Mouse (Mus musculus): ENCODE results near the gene Haus7. TPM values are rescaled to one million over a fixed set of nuclear protein-coding genes. Genes with fewer than 3 reads are reported as not detected.
A peak's percentile ranks its signal among the peaks of the same experiment; 100 is the strongest.
"Not testable (repeated sequence)": the region's sequence is repeated elsewhere in the genome, so short reads cannot be mapped to it uniquely, and the experiment has no call there.

Gene Haus7
- polyA plus RNA-seq, 1 experiment: 4.9 TPM

GRCm38 (mm10) chrX:73412767-73413166 lies 46.1 kb downstream of the Haus7 start:
- Histone ChIP-seq H3K27me3 (replicated peaks) (peaks cover 34% of the 10 kb centered on the region), H3K4me1 (peaks cover 9% of the 10 kb centered on the region; the same call in 1 of the 2 replicates), H3K4me3 (replicated peaks) (no peak overlapping the region), H3K36me3 (replicated peaks; ENCODE audit: low read length) (no peaks in the 10 kb centered on the region), H3K9me3 (peaks cover 9% of the 10 kb centered on the region)
- no peak for TF ChIP-seq GATA1 (IDR thresholded peaks at IDR 0.05; ENCODE audit: borderline replicate concordance, low read length)
- TF ChIP-seq FLI1 (IDR thresholded peaks at IDR 0.05; ENCODE audit: low read length): no peak

- Histone ChIP-seq H3K4me3 (replicated peaks) (peak within 1 kb of the TSS; percentile 84), H3K36me3 (replicated peaks; ENCODE audit: low read length) (no peaks in the 10 kb centered on the region), H3K27me3 (replicated peaks) (peaks cover 32% of the 10 kb centered on the region), H3K9me3 (peaks cover 23% of the 10 kb centered on the region), H3K4me1 (peaks cover 9% of the 10 kb centered on the region; the same call in 1 of the 2 replicates)
- TF ChIP-seq GATA1 (IDR thresholded peaks at IDR 0.05; ENCODE audit: borderline replicate concordance, low read length) (no peak), FLI1 (IDR thresholded peaks at IDR 0.05; ENCODE audit: low read length) (no peak)
These were observed 47.8 kb downstream of the Haus7 start, which contains the start of gene Zfp92 for GRCm38 (mm10) chrX:73410880-73411517. Zfp92 (plus strand) TSS chrX:73411096.

GRCm38 (mm10) chrX:73401616-73402015 lies 57.2 kb downstream of the Haus7 start:
- TF ChIP-seq FLI1 (IDR thresholded peaks at IDR 0.05; ENCODE audit: low read length) (no peak), GATA1 (IDR thresholded peaks at IDR 0.05; ENCODE audit: borderline replicate concordance, low read length) (no peak)
- Histone ChIP-seq H3K27me3 (replicated peaks) (peaks cover 17% of the 10 kb centered on the region), H3K4me1 (peaks cover under 1% of the 10 kb centered on the region; the same call in 1 of the 2 replicates), H3K9me3 (peaks cover 22% of the 10 kb centered on the region), H3K36me3 (replicated peaks; ENCODE audit: low read length) (no peaks in the 10 kb centered on the region), H3K4me3 (replicated peaks) (no peak overlapping the region)

- TF ChIP-seq GATA1 (IDR thresholded peaks at IDR 0.05; ENCODE audit: borderline replicate concordance, low read length): no peak
- no peak for TF ChIP-seq FLI1 (IDR thresholded peaks at IDR 0.05; ENCODE audit: low read length)
- Histone ChIP-seq H3K4me3 (replicated peaks) (no peak overlapping the region), H3K9me3 (peaks cover 16% of the 10 kb centered on the region)
These were observed 57.9 kb downstream of the Haus7 start for GRCm38 (mm10) chrX:73400951-73401350.

GRCm38 (mm10) chrX:73398636-73399035 lies 60.2 kb downstream of the Haus7 start, which contains the start of gene Gm18336:
Gm18336 (minus strand) TSS chrX:73398736.
- H3K9me3 ChIP-seq: peaks cover 13% of the 10 kb centered on the region
- not testable (repeated sequence) for H3K36me3 ChIP-seq (replicated peaks; ENCODE audit: low read length); H3K4me3 ChIP-seq (replicated peaks); H3K4me1 ChIP-seq
- H3K27me3 ChIP-seq (replicated peaks): peaks cover 39% of the 10 kb centered on the region

More at GRCm38 (mm10) chrX:73400951-73401350, 57.9 kb downstream of the Haus7 start:
- Histone ChIP-seq H3K27me3 (replicated peaks) (peaks cover 22% of the 10 kb centered on the region), H3K4me1 (peaks cover 3% of the 10 kb centered on the region; the same call in 1 of the 2 replicates), H3K36me3 (replicated peaks; ENCODE audit: low read length) (no peaks in the 10 kb centered on the region)

GRCm38 (mm10) chrX:73396446-73396845 lies 62.4 kb downstream of the Haus7 start:
- H3K36me3 ChIP-seq (replicated peaks; ENCODE audit: low read length): no peaks in the 10 kb centered on the region
- H3K27me3 ChIP-seq (replicated peaks): peaks cover 54% of the 10 kb centered on the region
- peaks cover 11% of the 10 kb centered on the region for H3K9me3 ChIP-seq
- TF ChIP-seq FLI1 (IDR thresholded peaks at IDR 0.05; ENCODE audit: low read length) (no peak), GATA1 (IDR thresholded peaks at IDR 0.05; ENCODE audit: borderline replicate concordance, low read length) (no peak)
- peaks cover 3% of the 10 kb centered on the region; the same call in 1 of the 2 replicates for H3K4me1 ChIP-seq
- no peak overlapping the region for H3K4me3 ChIP-seq (replicated peaks)

GRCm38 (mm10) chrX:73391481-73391880 lies 67.4 kb downstream of the Haus7 start:
- Histone ChIP-seq H3K4me1 (peaks cover 2% of the 10 kb centered on the region; the same call in 1 of the 2 replicates), H3K27me3 (replicated peaks) (peaks cover 39% of the 10 kb centered on the region), H3K4me3 (replicated peaks) (no peak overlapping the region), H3K9me3 (peaks cover 3% of the 10 kb centered on the region; the same call in 1 of the 2 replicates), H3K36me3 (replicated peaks; ENCODE audit: low read length) (no peaks in the 10 kb centered on the region)
- TF ChIP-seq GATA1 (IDR thresholded peaks at IDR 0.05; ENCODE audit: borderline replicate concordance, low read length) (no peak), FLI1 (IDR thresholded peaks at IDR 0.05; ENCODE audit: low read length) (no peak)

Other genes starting within 250 kb of the Haus7 start
- 0.91 TPM in 1 of 2 replicates, not detected in the other for gene Xlr4b, start 244.7 kb downstream of the Haus7 start, polyA plus RNA-seq (2012; ENCODE audit: insufficient read depth, low replicate concordance)
- 18.9 and 42.4 TPM in 2 replicates for gene F8a, start 230.8 kb downstream of the Haus7 start, polyA plus RNA-seq (2012; ENCODE audit: insufficient read depth, low replicate concordance)
- 2.7 TPM in 1 of 2 replicates, not detected in the other for gene Xlr4c, start 215.9 kb downstream of the Haus7 start, polyA plus RNA-seq (2012; ENCODE audit: insufficient read depth, low replicate concordance)
- not detected in 2 replicates for gene Xlr3c, start 193.7 kb downstream of the Haus7 start, polyA plus RNA-seq (2012; ENCODE audit: insufficient read depth, low replicate concordance)
- gene Xlr5a, start 166.1 kb downstream of the Haus7 start, polyA plus RNA-seq (2012; ENCODE audit: insufficient read depth, low replicate concordance): not detected in 2 replicates
- gene Xlr5c, start 166.1 kb downstream of the Haus7 start, polyA plus RNA-seq (2012; ENCODE audit: insufficient read depth, low replicate concordance): not detected in 2 replicates
- not detected in 2 replicates for gene Gm45015, start 122.2 kb downstream of the Haus7 start, polyA plus RNA-seq (2012; ENCODE audit: insufficient read depth, low replicate concordance)
- gene Zfp275, start 116.4 kb downstream of the Haus7 start, polyA plus RNA-seq (2012; ENCODE audit: insufficient read depth, low replicate concordance): 0.34 and 0.38 TPM in 2 replicates
- gene Gm18336, start 60.3 kb downstream of the Haus7 start, polyA plus RNA-seq (2012; ENCODE audit: insufficient read depth, low replicate concordance): not detected in 2 replicates
- not detected in 2 replicates for gene Zfp92, start 47.9 kb downstream of the Haus7 start, polyA plus RNA-seq (2012; ENCODE audit: insufficient read depth, low replicate concordance)
- not detected in 2 replicates for gene Trex2, start 23.7 kb downstream of the Haus7 start, polyA plus RNA-seq (2012; ENCODE audit: insufficient read depth, low replicate concordance)
- not detected in 2 replicates for gene Bgn, start 24.6 kb upstream of the Haus7 start, polyA plus RNA-seq (2012; ENCODE audit: insufficient read depth, low replicate concordance)
- 0.13 TPM in 1 of 2 replicates, not detected in the other for gene Atp2b3, start 44.0 kb upstream of the Haus7 start, polyA plus RNA-seq (2012; ENCODE audit: insufficient read depth, low replicate concordance)
- gene Dusp9, start 180.4 kb upstream of the Haus7 start, polyA plus RNA-seq (2012; ENCODE audit: insufficient read depth, low replicate concordance): 0.57 and 1.4 TPM in 2 replicates
- not detected in 2 replicates for gene Pnck, start 201.1 kb upstream of the Haus7 start, polyA plus RNA-seq (2012; ENCODE audit: insufficient read depth, low replicate concordance)
- 0.78 and 3.9 TPM in 2 replicates for gene Slc6a8, start 214.1 kb upstream of the Haus7 start, polyA plus RNA-seq (2012; ENCODE audit: insufficient read depth, low replicate concordance)

All from megakaryocyte, embryonic 14.5 days (primary cell).